Mouse (Mus musculus): ENCODE measurements around the gene Lrrc75a. TPM values are rescaled to one million over a fixed set of nuclear protein-coding genes. Genes with fewer than 3 reads are reported as not detected.
A peak's percentile ranks its signal among the peaks of the same experiment; 100 is the strongest.

Gene Lrrc75a
- total RNA-seq, 2 experiments from 2014 or later, result 14.4 to 16.7 TPM

- intact Hi-C loops (cut with DNase I), result no loop called here
- DNase-seq, result peak; percentile 99
These were observed 45.6 kb downstream of the Lrrc75a start for GRCm38 (mm10) chr11:62602619-62603311.

GRCm38 (mm10) chr11:62601732-62602618, 46.3 kb downstream of the Lrrc75a start:
- DNase-seq, result no peak
- intact Hi-C loops (cut with DNase I), result no loop called here

GRCm38 (mm10) chr11:62598571-62598970, 49.8 kb downstream of the Lrrc75a start:
- intact Hi-C loops (cut with DNase I), result no loop called here
- no peak for DNase-seq

GRCm38 (mm10) chr11:62591904-62592575, 56.3 kb downstream of the Lrrc75a start:
- no peak for DNase-seq
- intact Hi-C loops (cut with DNase I), result no loop called here

GRCm38 (mm10) chr11:62591026-62591425, 57.3 kb downstream of the Lrrc75a start:
- no peak for DNase-seq
- intact Hi-C loops (cut with DNase I), result no loop called here

- DNase-seq, result no peak
- intact Hi-C loops (cut with DNase I), result no loop called here
These were observed 58.9 kb downstream of the Lrrc75a start for GRCm38 (mm10) chr11:62589391-62589790.

- no peak for DNase-seq
- intact Hi-C loops (cut with DNase I), result no loop called here
These were observed 61.3 kb downstream of the Lrrc75a start for GRCm38 (mm10) chr11:62587034-62587433.

- intact Hi-C loops (cut with DNase I), result no loop called here
These were observed 63.6 kb downstream of the Lrrc75a start for GRCm38 (mm10) chr11:62584671-62585206.

GRCm38 (mm10) chr11:62583031-62583430, 65.3 kb downstream of the Lrrc75a start:
- DNase-seq, result no peak
- intact Hi-C loops (cut with DNase I), result no loop called here

More at GRCm38 (mm10) chr11:62584671-62585206, 63.6 kb downstream of the Lrrc75a start:
- no peak for DNase-seq

- intact Hi-C loops (cut with DNase I), result no loop called here
- no peak for DNase-seq
These were observed 71.7 kb downstream of the Lrrc75a start for GRCm38 (mm10) chr11:62576530-62577152.

- DNase-seq, result peak; percentile 72
- intact Hi-C loops (cut with DNase I), result no loop called here
These were observed 72.5 kb downstream of the Lrrc75a start for GRCm38 (mm10) chr11:62575659-62576438.

- peak; percentile 92 for DNase-seq
- intact Hi-C loops (cut with DNase I), result no loop called here
These were observed 73.0 kb downstream of the Lrrc75a start for GRCm38 (mm10) chr11:62575297-62575658.

- intact Hi-C loops (cut with DNase I), result no loop called here
- DNase-seq, result no peak
These were observed 73.6 kb downstream of the Lrrc75a start for GRCm38 (mm10) chr11:62574703-62575085.

- DNase-seq, result no peak
- intact Hi-C loops (cut with DNase I), result no loop called here
These were observed 74.2 kb downstream of the Lrrc75a start, which contains the start of gene Trpv2 for GRCm38 (mm10) chr11:62573959-62574702. Gene Trpv2 (plus strand): TSS chr11:62574486.

GRCm38 (mm10) chr11:62568300-62568699, 80.0 kb downstream of the Lrrc75a start:
- DNase-seq, result no peak
- intact Hi-C loops (cut with DNase I), result no loop called here

- no peak for DNase-seq
- intact Hi-C loops (cut with DNase I), result no loop called here
These were observed 82.1 kb downstream of the Lrrc75a start for GRCm38 (mm10) chr11:62566211-62566610.

GRCm38 (mm10) chr11:62565747-62566146, 82.6 kb downstream of the Lrrc75a start:
- intact Hi-C loops (cut with DNase I), result no loop called here
- DNase-seq, result no peak

GRCm38 (mm10) chr11:62563590-62563989, 84.7 kb downstream of the Lrrc75a start:
- intact Hi-C loops (cut with DNase I), result no loop called here
- no peak for DNase-seq

GRCm38 (mm10) chr11:62560463-62561016, 87.8 kb downstream of the Lrrc75a start:
- DNase-seq, result no peak

More at GRCm38 (mm10) chr11:62560463-62561016, 87.8 kb downstream of the Lrrc75a start:
- intact Hi-C loops (cut with DNase I), result no loop called here
